Mouse (Mus musculus) kidney, adult 2 months (tissue): Measurements from ENCODE around the gene Galnt2. TPM values are rescaled to one million over a fixed set of nuclear protein-coding genes. Genes with fewer than 3 reads are reported as not detected.

Experiments used
- DNase-seq: peaks from one replicate; pipeline ENCODE4 v3.0.0; 2021
- H3K27ac ChIP-seq: fragments of 200-500 bp; 2 replicates; pipeline ENCODE4 v1.5.1; 2012; ENCODE audit warnings: low read depth, low read length, control low read depth, inconsistent platforms; ENCODE audit not compliant: insufficient read depth
- H3K27me3 ChIP-seq: fragments of 200-500 bp; replicated peaks from 2 replicates; pipeline ENCODE4 v1.6.1; 2012; ENCODE audit warnings: mild to moderate bottlenecking, moderate library complexity, low read length, inconsistent platforms; ENCODE audit not compliant: control insufficient read depth, insufficient read depth
- H3K36me3 ChIP-seq: fragments of 200-500 bp; 2 replicates; pipeline ENCODE4 v1.6.1; 2012; ENCODE audit warnings: mild to moderate bottlenecking, moderate library complexity, low read length, inconsistent platforms; ENCODE audit not compliant: control insufficient read depth, insufficient read depth
- H3K4me1 ChIP-seq: fragments of 200-500 bp; 2 replicates; pipeline ENCODE4 v1.6.1; 2011; ENCODE audit warnings: low read length; ENCODE audit not compliant: control insufficient read depth, insufficient read depth
- H3K4me3 ChIP-seq: fragments of 200-500 bp; 2 replicates; pipeline ENCODE4 v1.5.1; 2011; ENCODE audit warnings: mild to moderate bottlenecking, low read depth, low read length, control low read depth; ENCODE audit not compliant: insufficient read depth
- CTCF ChIP-seq: fragments of 200-500 bp; conservative IDR thresholded peaks from 2 replicates; pipeline ENCODE4 v1.5.1; 2011; ENCODE audit warnings: low read depth, mild to moderate bottlenecking, control low read depth, low read length, moderate library complexity, mixed read lengths; ENCODE audit not compliant: insufficient read depth, insufficient read length
- POLR2A ChIP-seq: fragments of 200-500 bp; IDR thresholded peaks from one replicate; pipeline ENCODE4 v1.6.1; 2011; ENCODE audit warnings: low read depth, low read length, control low read depth
- WGBS: fragments of 180-500 bp; shearing (Covaris S2); methylation state at CpG from one replicate; pipeline ENCODE4 v1.1.7; 2018; 5-methylcytosine and 5-hydroxymethylcytosine counted together
- polyA plus RNA-seq: library from polyadenylated mRNA; depleted of rRNA; stranded (reverse); fragments of >200 nt; gene quantifications from 2 replicates; pipeline ENCODE4 v1.2.3, GENCODE M21; 2012

Gene Galnt2
- polyA plus RNA-seq, 1 experiment = 17.0 TPM

GRCm38 (mm10) chr8:124312228-124312627, 81.0 kb downstream of the Galnt2 start:
- DNase-seq = no peak
- no peak overlapping the region for H3K4me3 ChIP-seq
- no peaks in the 10 kb centered on the region for H3K27me3 ChIP-seq
- WGBS = 92% methylated on average over 10 of the region's 10 CpGs
- H3K27ac ChIP-seq = no peak overlapping the region
- no peak for TF ChIP-seq POLR2A
- no peak for TF ChIP-seq CTCF
- H3K4me1 ChIP-seq = peaks cover 6% of the 10 kb centered on the region; the same call in 1 of the 2 replicates
- no peaks in the 10 kb centered on the region for H3K36me3 ChIP-seq

GRCm38 (mm10) chr8:124314803-124315202, 83.6 kb downstream of the Galnt2 start:
- H3K4me1 ChIP-seq = peaks cover 6% of the 10 kb centered on the region; the same call in 1 of the 2 replicates
- 63% methylated on average over 10 of the region's 10 CpGs for WGBS
- no peak overlapping the region for H3K4me3 ChIP-seq
- DNase-seq = no peak
- H3K27me3 ChIP-seq = no peaks in the 10 kb centered on the region
- TF ChIP-seq POLR2A (no peak), CTCF (peak; percentile 37)
- no peaks in the 10 kb centered on the region for H3K36me3 ChIP-seq
- no peak overlapping the region for H3K27ac ChIP-seq

GRCm38 (mm10) chr8:124316466-124317136, 85.4 kb downstream of the Galnt2 start:
- Histone ChIP-seq H3K4me1 (no peaks in the 10 kb centered on the region), H3K27ac (peak overlapping the region; percentile 11; the same call in 1 of the 2 replicates), H3K4me3 (no peak overlapping the region), H3K27me3 (no peaks in the 10 kb centered on the region), H3K36me3 (no peaks in the 10 kb centered on the region)
- 37% methylated on average over 12 of the region's 12 CpGs for WGBS
- peak; percentile 58 for DNase-seq
- TF ChIP-seq POLR2A = no peak
- no peak for TF ChIP-seq CTCF

- 47% methylated on average over 8 of the region's 8 CpGs for WGBS
- Histone ChIP-seq H3K4me3 (no peak overlapping the region), H3K4me1 (no peaks in the 10 kb centered on the region), H3K36me3 (no peaks in the 10 kb centered on the region), H3K27me3 (no peaks in the 10 kb centered on the region), H3K27ac (no peak overlapping the region)
- TF ChIP-seq POLR2A (no peak), CTCF (no peak)
- no peak for DNase-seq
Observed at GRCm38 (mm10) chr8:124317191-124317682, 86.0 kb downstream of the Galnt2 start.

GRCm38 (mm10) chr8:124317821-124318220, 86.6 kb downstream of the Galnt2 start:
- Histone ChIP-seq H3K36me3 (no peaks in the 10 kb centered on the region), H3K27me3 (no peaks in the 10 kb centered on the region), H3K4me1 (no peaks in the 10 kb centered on the region), H3K27ac (no peak overlapping the region), H3K4me3 (no peak overlapping the region)
- no peak for DNase-seq
- WGBS = 80% methylated on average over 6 of the region's 6 CpGs
- TF ChIP-seq POLR2A (no peak), CTCF (no peak)

GRCm38 (mm10) chr8:124318612-124319315, 87.6 kb downstream of the Galnt2 start:
- Histone ChIP-seq H3K36me3 (no peaks in the 10 kb centered on the region), H3K27ac (no peak overlapping the region), H3K4me3 (no peak overlapping the region), H3K27me3 (no peaks in the 10 kb centered on the region), H3K4me1 (no peaks in the 10 kb centered on the region)
- WGBS = 68% methylated on average over 11 of the region's 11 CpGs
- no peak for DNase-seq
- TF ChIP-seq CTCF (no peak), POLR2A (no peak)

GRCm38 (mm10) chr8:124319316-124319652, 88.1 kb downstream of the Galnt2 start:
- no peaks in the 10 kb centered on the region for H3K4me1 ChIP-seq
- TF ChIP-seq POLR2A (no peak), CTCF (no peak)
- no peaks in the 10 kb centered on the region for H3K27me3 ChIP-seq
- H3K27ac ChIP-seq = no peak overlapping the region
- no peaks in the 10 kb centered on the region for H3K36me3 ChIP-seq
- no peak overlapping the region for H3K4me3 ChIP-seq
- WGBS = 83% methylated on average over 4 of the region's 4 CpGs
- DNase-seq = no peak
